Mouse (Mus musculus) right cerebral cortex, postnatal 10 days (tissue): Measurements from ENCODE around the gene Plxna3.
"Not testable (repeated sequence)": the region's sequence is repeated elsewhere in the genome, so short reads cannot be mapped to it uniquely, and the experiment has no call there.

Experiments used
- DNase-seq, 2 experiments: peaks; one replicate each; pipeline ENCODE4 v3.0.0; 2021; ENCODE audit warnings: low spot score in 2 of 2

The Plxna3 gene

GRCm38 (mm10) chrX:74328725-74329161 lies at the start of gene Plxna3:
TSS of gene Plxna3 (plus strand) at chrX:74329066.
- peak; percentile 70 to 77 for DNase-seq

- DNase-seq = no peak
Observed at GRCm38 (mm10) chrX:74281041-74281731, 47.7 kb upstream of the Plxna3 start.

- peak; percentile 61 to 69 for DNase-seq
Observed at GRCm38 (mm10) chrX:74281732-74282394, 47.0 kb upstream of the Plxna3 start, which contains the start of the genes Taz and Dnase1l1. TSS of gene Taz (plus strand) at chrX:74281912. TSS of gene Dnase1l1 (minus strand) at chrX:74282337.

GRCm38 (mm10) chrX:74282395-74283091 lies 46.3 kb upstream of the Plxna3 start:
- DNase-seq = peak; percentile 92

- no peak for DNase-seq
Observed at GRCm38 (mm10) chrX:74283092-74283437, 45.8 kb upstream of the Plxna3 start.

- no peak for DNase-seq
Observed at GRCm38 (mm10) chrX:74293431-74293830, 35.4 kb upstream of the Plxna3 start.

- DNase-seq = peak; percentile 96 to 97
Observed at GRCm38 (mm10) chrX:74296538-74297448, 32.1 kb upstream of the Plxna3 start, which contains the start of gene Atp6ap1. TSS of gene Atp6ap1 (plus strand) at chrX:74297097.

GRCm38 (mm10) chrX:74298348-74298747 lies 30.5 kb upstream of the Plxna3 start:
- no peak for DNase-seq

- DNase-seq = no peak
Observed at GRCm38 (mm10) chrX:74299721-74300120, 29.1 kb upstream of the Plxna3 start.

GRCm38 (mm10) chrX:74304867-74305700 lies 23.8 kb upstream of the Plxna3 start, which contains the start of gene Gdi1:
TSS of gene Gdi1 (plus strand) at chrX:74304998.
- DNase-seq = peak; percentile 77 to 80

GRCm38 (mm10) chrX:74312540-74313464 lies 16.1 kb upstream of the Plxna3 start, which contains the start of gene Fam50a:
TSS of gene Fam50a (plus strand) at chrX:74313033.
- peak; percentile 94 to 95 for DNase-seq

- DNase-seq = no peak
Observed at GRCm38 (mm10) chrX:74329215-74329671, 377 bp downstream of the Plxna3 start.

GRCm38 (mm10) chrX:74330166-74330930 lies 1.5 kb downstream of the Plxna3 start:
- no peak for DNase-seq

- no peak for DNase-seq
Observed at GRCm38 (mm10) chrX:74352645-74353466, 24.0 kb downstream of the Plxna3 start.

- peak; percentile 85 to 89 for DNase-seq
Observed at GRCm38 (mm10) chrX:74353467-74353770, 24.6 kb downstream of the Plxna3 start, which contains the start of gene Lage3. TSS of gene Lage3 (minus strand) at chrX:74353618.

GRCm38 (mm10) chrX:74357069-74357468 lies 28.2 kb downstream of the Plxna3 start:
- not testable (repeated sequence) for DNase-seq

- DNase-seq = no peak
Observed at GRCm38 (mm10) chrX:74359171-74359570, 30.3 kb downstream of the Plxna3 start.
